Mouse (Mus musculus) right cerebral cortex, postnatal 10 days (tissue): ENCODE results near the gene Metap1.

ENCODE experiments used
- DNase-seq, 2 experiments: peaks; one replicate each; pipeline ENCODE4 v3.0.0; 2021; ENCODE audit warnings: low spot score in 2 of 2

Metap1 gene

DNA sequence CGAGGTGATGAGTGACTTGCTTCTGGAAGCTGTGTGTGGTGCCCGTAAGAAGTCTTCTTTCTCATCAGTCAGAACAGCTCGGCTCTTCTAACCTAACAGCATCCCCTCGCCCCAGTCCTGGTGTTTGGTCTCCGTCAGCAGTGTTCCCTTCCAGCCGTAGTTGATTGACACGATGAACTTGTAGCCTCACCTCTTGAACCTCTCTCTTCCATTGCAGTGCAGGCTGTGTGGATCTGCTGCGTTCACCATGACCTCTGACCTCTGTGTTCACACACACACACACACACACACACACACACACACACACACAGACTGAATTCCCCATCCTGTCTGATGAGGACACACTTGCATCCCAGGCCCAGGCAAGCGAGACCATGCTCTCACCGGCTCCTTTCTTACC lies 37.1 kb downstream of the Metap1 start:
- no peak for DNase-seq

DNA sequence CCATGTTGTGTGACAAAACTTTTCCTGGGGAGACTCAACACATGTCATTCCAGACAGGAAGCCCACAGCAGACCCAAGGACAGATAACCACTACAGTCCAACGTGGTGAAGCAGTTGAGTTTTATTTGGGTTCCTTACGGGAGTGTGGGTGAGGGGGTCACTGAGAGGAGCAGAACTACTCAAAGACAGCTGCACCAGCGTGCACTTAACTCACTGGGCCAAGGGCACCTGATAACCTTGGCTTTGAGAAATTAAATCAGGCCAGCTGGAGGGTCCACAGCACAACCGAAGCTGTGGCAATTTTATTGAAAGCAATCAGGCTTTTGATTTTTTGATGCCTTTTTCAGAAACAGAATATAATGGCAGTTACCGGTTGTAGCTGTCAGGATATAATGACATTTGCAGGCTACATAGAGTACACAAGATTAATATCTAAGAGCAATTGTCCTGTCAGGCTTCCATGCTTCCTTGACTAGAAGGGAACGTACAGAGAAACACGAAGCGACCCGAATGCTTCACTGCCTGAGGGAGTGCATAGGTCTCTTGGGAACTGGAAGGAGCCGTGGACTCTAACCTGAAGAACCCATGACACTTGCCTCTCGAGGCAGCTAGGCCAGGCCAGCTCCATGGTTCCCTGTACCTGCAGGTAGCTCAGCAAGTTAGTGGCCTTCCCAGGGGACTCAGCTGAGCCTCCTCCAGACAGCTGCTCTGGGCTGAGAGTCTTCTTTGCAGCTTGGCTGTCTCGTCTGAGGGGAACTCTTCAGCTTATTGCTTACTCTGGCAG lies 41.0 kb downstream of the Metap1 start:
- no peak for DNase-seq

DNA sequence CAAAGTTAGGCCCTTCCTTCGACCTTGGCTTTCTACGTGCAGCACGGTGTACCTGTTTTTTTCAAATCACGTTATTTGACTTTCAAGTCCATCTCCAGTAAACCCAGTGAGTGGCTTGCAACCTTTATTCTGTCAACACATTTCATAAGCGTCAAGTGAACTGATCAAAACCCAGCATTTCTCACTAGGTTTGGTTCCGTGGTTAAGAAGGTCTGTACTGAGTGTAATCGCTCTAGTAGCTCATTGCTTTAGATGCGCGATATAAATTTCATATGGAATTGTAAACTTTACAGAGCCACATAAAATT lies 45.9 kb downstream of the Metap1 start:
- no peak for DNase-seq

- DNase-seq: peak; percentile 94 to 95
Observed at GRCm38 (mm10) chr3:138442612-138443464, 46.5 kb downstream of the Metap1 start, which contains the start of gene Adh5. Adh5 (plus strand) TSS chr3:138443093.

- DNase-seq: no peak
Observed at GRCm38 (mm10) chr3:138442203-138442602, 47.1 kb downstream of the Metap1 start.

- DNase-seq: no peak
Observed at GRCm38 (mm10) chr3:138438716-138439115, 50.6 kb downstream of the Metap1 start.

- DNase-seq: no peak
Observed at GRCm38 (mm10) chr3:138431835-138432234, 57.5 kb downstream of the Metap1 start.

- DNase-seq: no peak
Observed at GRCm38 (mm10) chr3:138430360-138430976, 58.8 kb downstream of the Metap1 start.

- DNase-seq: no peak
Observed at GRCm38 (mm10) chr3:138424247-138424646, 65.1 kb downstream of the Metap1 start.

DNA sequence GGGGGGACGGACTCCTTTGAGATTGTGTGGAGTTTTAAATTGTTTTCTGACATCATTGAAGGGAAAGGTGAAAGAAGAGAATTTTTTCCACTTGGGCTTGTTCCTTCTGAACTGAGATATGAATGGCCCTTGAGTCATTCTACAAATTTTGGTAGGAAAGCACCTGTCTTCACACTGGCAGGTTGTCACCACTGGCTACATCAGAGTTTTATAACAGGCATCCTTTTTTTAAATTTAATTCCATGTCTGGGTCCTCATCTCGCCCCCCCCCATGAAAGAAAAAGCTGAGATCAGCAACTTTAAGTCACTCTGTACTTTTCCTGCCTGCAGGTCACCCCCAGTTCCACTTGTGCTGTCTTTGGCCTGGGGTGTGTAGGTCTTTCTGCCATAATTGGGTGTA lies 65.7 kb downstream of the Metap1 start:
- DNase-seq: no peak

DNA sequence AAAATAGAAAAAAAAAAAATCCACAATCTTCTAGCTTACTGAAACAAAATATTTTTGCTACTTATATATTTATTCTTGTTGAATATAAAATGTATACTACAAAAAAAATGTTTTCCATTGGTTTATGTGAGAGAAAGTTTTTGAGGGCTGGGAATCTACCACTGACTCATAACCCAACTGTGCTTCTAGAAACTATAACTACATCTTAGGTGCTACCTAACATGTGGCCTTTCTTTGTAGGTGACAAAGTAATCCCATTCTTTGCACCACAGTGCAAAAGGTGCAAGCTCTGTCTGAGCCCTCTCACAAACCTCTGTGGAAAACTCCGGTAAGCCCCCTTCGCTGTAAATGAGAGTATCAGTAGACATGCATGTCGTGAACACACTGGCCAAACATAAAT lies 68.9 kb downstream of the Metap1 start:
- DNase-seq: no peak

- DNase-seq: no peak
Observed at GRCm38 (mm10) chr3:138419369-138419768, 69.9 kb downstream of the Metap1 start.

GRCm38 (mm10) chr3:138415121-138415690 lies 74.1 kb downstream of the Metap1 start, which contains the start of gene Adh4:
Adh4 (plus strand) TSS chr3:138415466.
- no peak for DNase-seq

DNA sequence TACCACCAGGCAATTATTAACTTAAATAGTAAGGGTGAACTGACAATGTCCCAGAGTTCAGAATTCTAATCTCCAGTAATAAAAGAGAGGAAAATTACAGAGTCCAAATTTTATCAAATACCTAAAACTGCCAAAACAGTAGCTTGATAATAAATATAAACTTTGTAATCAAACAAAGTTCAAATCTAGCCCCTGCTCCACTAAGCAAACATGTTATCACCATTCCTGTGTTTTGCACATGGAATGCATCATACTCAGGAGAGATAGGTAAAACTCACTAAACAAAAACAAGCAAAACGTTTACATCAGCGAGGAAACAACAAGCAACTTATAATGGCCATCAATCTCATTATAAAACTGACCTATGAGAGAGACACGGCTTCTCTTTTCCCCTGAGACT lies 79.1 kb downstream of the Metap1 start:
- no peak for DNase-seq

DNA sequence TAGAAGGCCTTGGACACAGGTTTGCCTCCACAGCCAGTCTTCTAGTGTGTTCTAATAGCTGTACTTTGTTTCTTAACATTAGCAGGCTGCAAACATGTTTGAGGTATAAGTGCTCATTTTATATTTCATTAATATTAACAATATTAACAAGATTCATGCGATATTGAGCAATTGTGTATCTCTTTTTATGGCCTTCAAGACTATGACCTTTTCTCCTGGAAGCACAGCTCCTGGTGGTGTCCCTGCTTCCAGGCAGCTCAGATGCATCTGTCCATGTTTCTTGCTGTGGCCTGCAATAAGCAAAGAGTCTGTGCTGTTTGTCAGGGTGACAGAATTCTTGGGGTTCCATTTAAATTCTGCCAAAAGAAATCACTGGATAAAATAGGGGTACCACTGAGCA lies 79.7 kb downstream of the Metap1 start:
- no peak for DNase-seq
